Mouse (Mus musculus) right cerebral cortex, adult 18-20 months (tissue): ENCODE data around the gene Npepps.
"Not testable (repeated sequence)": the region's sequence is repeated elsewhere in the genome, so short reads cannot be mapped to it uniquely, and the experiment has no call there.

ENCODE experiments used
- DNase-seq: peaks from one replicate; pipeline ENCODE4 v3.0.0; 2022; ENCODE audit warnings: mixed read lengths

Npepps gene

GRCm38 (mm10) chr11:97229396-97229795, 51.0 kb downstream of the Npepps start:
- no peak for DNase-seq

DNA sequence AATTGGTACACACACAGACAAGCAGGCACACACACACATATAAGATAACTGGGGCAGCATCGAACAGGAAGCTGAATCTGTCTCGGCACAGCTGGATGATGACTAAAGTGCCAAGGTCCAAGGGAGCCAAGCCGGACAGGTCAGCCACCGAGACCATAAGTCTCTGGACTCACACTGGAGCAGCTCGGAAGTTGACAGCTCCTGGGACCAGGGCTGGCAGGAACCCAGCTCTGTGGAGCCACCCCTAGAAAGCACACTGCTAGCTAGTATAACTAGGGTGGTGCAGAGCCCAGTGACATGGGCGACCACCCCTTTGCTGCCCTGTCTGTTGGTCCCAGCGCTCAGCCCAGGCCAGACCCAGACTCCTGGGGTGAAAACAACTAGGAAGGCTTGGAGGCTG, 51.5 kb downstream of the Npepps start:
- no peak for DNase-seq

- no peak for DNase-seq
These were observed 54.3 kb downstream of the Npepps start for GRCm38 (mm10) chr11:97226131-97226530.

GRCm38 (mm10) chr11:97223485-97223884, 57.0 kb downstream of the Npepps start:
- no peak for DNase-seq

DNA sequence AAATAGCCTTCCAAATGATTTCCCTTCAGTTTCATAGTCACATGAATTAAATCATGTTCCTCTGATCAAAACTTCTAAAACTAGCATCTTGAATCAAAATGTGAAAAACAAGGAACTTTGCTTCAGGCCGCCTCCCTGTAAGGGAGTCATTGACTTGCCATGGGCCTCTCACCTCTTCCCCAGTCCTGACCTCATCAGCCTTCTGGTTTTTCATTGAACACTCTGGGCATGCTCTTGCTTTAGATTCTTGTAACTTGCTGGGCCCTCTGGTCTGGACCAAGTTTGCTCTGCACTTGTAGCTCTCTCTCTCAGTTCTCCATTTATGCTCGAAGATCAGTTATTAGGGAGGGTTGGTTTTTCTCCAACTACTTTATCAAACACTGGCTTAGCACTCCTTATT, 58.8 kb downstream of the Npepps start:
- no peak for DNase-seq

DNA sequence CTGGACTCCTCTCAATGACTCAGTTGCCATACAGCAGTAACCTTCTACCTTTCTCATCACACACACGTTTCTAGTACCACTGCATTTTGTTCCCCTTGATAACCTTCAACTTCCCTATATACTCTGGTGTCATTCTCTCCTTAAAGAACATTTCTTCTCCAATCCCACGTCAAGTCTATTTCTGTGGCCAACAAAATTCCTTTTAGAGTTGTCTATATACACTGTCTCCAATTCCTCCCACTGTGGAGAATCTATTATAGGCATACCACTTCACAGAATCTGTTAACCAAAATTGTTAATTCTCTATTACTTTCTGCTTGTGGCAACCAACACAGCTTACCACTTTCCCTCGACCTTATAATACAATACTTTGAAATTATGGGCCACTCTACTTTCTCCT, 60.2 kb downstream of the Npepps start:
- DNase-seq = peak; percentile 9

GRCm38 (mm10) chr11:97214411-97214810, 66.0 kb downstream of the Npepps start:
- DNase-seq = no peak

DNA sequence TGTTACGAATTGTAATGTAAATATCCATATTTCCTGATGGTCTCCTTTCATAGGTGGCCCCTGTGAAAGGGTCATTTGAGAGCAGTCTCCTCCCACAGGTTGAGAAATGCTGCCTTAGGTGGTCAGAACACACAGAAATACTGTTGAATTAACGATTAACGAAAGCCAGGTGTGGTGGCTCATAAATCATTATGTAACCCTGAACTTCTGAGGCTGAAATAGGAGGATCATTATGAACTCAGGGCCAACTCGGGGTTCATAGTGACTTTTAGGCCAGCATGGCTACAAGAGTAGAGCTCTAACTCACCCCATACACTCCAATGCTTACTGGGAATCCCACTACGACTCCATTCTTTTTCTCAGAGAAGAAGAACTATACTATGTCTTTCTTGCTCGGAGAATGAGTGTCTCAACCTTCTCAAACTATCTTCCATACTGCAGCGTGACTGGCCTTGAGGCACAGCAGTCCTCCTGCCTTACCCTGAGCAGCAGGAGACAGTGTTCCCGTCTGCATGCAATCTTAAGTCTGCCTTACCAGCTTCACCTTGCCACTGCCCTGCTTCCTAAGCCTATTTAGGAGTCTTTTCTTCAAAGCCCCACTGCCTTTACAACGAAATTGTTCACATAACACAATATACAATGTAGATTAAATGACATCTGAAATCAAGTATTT, 69.6 kb downstream of the Npepps start:
- DNase-seq = no peak

- DNase-seq = peak; percentile 83
These were observed 73.4 kb downstream of the Npepps start for GRCm38 (mm10) chr11:97207011-97207422.

DNA sequence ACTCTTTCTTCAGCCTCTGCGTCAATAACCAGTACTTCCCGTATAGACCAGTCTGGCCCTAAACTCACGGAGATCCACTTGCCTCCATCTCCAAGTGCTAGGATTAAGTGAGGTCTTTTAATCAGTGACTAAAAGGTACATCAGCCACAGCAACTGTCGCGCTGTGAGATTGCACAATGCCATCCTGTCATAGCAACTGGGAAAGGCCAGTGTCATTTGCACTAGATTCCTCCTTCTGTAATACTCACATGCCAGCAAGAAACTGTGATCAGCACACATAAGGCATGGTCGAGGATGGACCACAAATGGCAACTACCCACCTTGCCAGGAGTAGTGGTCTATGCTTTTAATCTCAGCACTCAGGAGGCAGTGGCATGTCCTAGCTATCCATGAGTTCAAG, 80.9 kb downstream of the Npepps start:
- DNase-seq = no peak

GRCm38 (mm10) chr11:97198601-97199000, 81.8 kb downstream of the Npepps start:
- no peak for DNase-seq

GRCm38 (mm10) chr11:97197021-97197420, 83.4 kb downstream of the Npepps start:
- no peak for DNase-seq

DNA sequence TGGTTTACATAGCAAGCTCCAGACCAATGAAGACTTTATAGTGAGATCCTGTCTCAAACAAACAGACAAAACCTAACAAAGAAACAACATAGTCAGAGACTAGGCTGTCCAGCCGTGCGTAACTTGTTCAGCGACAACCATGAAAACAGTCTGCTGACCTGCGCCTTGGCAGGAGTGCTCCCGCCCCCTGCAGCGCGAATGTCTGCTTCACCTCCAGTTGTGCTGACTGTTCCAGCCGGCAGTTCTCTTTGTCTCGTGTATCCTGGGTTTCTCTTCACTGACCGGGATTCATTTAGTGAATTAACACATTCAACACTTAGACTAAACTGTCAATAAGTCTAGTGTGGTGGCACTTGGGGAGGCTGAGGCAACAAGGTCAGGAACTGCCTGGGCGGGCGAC, 83.9 kb downstream of the Npepps start:
- DNase-seq = no peak

DNA sequence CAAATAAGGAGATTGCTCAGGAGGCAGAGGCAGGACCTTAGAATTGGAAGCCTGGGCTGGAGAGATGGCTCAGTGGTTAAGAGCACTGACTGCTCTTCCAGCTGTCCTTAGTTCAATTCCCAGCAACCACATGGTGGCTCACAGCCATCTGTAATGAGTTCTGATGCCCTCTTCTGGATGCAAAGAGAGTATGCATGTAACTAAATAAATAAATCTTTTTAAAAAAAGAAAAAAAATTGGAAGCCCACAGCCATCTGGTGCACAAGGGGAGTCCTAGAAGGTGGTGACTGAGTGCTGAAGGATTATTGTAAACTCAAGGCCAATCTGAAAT, 87.9 kb downstream of the Npepps start:
- no peak for DNase-seq

GRCm38 (mm10) chr11:97191915-97192620, 88.4 kb downstream of the Npepps start:
- DNase-seq = no peak

DNA sequence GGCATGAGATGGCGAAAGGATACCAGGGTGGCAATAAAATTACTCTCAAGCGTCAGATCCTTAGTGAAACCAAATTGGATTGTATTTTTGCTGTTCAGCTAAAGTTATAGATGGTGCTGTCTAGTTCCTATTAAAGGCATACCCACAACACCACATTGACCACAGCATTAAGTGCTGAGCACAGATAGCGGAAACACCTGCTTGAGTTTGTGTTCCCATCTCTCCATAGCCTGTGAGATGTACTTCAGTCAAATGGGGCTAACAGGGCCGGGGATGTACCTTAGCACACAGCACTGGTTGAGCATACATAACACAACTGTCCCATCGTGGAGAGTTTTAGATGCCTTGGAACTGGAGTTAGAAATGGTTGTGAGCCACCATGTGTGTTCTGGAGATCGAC, 89.4 kb downstream of the Npepps start:
- no peak for DNase-seq

DNA sequence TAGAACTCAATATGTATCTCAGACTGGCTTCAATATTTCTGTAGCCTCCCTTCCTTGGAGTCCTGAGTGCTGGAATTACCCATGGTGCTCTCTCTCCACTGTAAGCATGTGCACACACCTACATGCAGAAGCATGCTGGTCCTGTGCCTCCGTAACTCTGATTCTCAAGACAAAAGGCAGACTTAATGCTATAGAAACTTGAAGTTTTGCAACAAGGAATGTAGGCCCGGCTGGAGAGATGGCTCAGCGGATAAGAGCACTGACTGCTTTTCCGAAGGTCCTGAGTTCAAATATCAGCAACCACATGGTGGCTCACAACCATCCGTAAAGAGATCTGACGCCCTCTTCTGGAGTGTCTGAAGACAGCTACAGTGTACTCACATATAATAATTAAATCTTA, 90.8 kb downstream of the Npepps start:
- DNase-seq = not testable (repeated sequence)

DNA sequence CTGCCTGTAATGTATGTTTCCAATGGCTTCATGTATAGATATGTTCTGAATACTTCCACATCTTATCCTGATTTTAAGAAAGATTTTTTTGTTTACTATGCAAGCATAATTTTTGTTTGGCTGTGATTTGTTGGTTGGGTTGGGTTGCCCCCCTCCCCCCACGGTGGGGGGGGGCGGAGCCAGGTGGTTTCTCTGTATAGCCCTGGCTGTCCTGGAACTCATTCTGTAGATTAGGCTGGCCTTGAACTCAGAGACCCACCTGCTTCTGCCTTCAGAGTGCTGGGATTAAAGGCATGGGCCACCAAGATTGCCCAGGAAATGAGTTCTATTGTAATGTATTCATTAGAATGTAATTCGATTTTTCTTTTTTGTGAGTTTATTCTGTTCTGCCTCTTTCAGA, 91.2 kb downstream of the Npepps start:
- no peak for DNase-seq

GRCm38 (mm10) chr11:97188643-97188955, 91.8 kb downstream of the Npepps start:
- DNase-seq = no peak

- DNase-seq = peak; percentile 99
These were observed 92.4 kb downstream of the Npepps start, which contains the start of gene Kpnb1 for GRCm38 (mm10) chr11:97187764-97188642. Kpnb1 (minus strand) TSS chr11:97187881.

DNA sequence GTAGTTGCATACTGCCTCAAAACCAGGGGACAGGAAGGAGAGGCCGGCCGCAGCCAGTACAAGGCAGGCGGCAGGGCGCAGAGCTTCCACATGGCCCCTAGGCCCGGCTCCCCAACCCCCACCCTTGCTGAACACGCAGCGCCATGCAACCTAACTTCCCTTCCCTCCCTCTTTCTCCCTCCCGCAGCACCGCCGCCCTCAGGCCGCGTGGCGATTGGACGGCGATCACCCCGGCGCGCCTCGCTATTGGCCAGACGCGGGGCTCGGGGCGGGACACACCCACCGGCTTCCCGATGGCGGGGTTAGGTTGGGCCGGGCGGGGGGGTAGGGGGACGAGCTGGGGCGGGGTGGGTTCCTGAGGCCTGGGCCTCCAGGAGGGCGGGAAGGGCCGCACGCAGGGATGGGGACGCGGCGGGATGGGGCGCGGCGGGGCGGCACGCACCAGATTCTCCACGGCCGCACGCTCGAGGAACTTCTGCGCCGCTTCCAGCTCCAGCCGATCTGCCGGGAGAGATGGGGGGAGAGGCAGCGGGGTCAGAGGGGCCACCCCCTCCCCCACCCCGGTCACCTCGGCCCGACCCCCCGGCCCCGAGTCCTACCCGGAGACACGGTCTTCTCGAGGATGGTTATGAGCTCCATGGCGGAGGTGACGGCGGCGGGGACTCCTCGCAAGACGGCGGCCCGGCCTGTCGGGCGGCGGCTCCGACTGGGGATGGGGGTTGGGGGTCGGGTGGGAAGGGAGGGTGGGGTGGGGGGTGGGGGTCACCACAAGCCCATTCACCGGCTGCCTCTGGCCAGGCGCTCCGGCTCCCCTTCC, 93.3 kb downstream of the Npepps start:
- peak; percentile 99 for DNase-seq

- DNase-seq = no peak
These were observed 94.5 kb downstream of the Npepps start for GRCm38 (mm10) chr11:97185704-97186614.
